Mouse (Mus musculus) hematopoietic stem cell, adult 5-6 weeks (primary cell): ENCODE measurements around the gene Galnt12. TPM values are rescaled to one million over a fixed set of nuclear protein-coding genes. Genes with fewer than 3 reads are reported as not detected.

Source experiments
- ATAC-seq, 2 experiments: fragments of 125-278 bp in 1 of 2; replicated peaks in 1 of 2; 2 replicates each; pipeline ENCODE4 v1.8.0; 2016 to 2017; ENCODE audit warnings: inconsistent platforms in 2 of 2, mild to moderate bottlenecking in 2 of 2, moderate number of reproducible peaks in 2 of 2, low read depth in 1 of 2, moderate TSS enrichment in 1 of 2; ENCODE audit not compliant: low FRiP score in 2 of 2, poor library complexity in 2 of 2, severe bottlenecking in 2 of 2, insufficient read depth in 1 of 2, low TSS enrichment in 1 of 2
- total RNA-seq: library from RNA; stranded (forward); fragments of 172-1452, 232-1000 nt; gene quantifications from 2 replicates; pipeline ENCODE4 v1.2.3, GENCODE M21; 2017

Galnt12 gene
- total RNA-seq, 1 experiment from 2014 or later, result 17.6 TPM

- no peak for ATAC-seq
Observed at GRCm38 (mm10) chr4:47083824-47084223, 7.9 kb upstream of the Galnt12 start.

GRCm38 (mm10) chr4:47088671-47089070, 3.0 kb upstream of the Galnt12 start:
- ATAC-seq, result no peak

GRCm38 (mm10) chr4:47092387-47093021, 795 bp downstream of the Galnt12 start:
- peak; percentile 18 to 26; a peak in 1 of 4 replicates for ATAC-seq

- ATAC-seq, result no peak
Observed at GRCm38 (mm10) chr4:47093161-47093560, 1.5 kb downstream of the Galnt12 start.

- no peak for ATAC-seq
Observed at GRCm38 (mm10) chr4:47093647-47094046, 1.9 kb downstream of the Galnt12 start.

- no peak for ATAC-seq
Observed at GRCm38 (mm10) chr4:47103561-47103960, 11.9 kb downstream of the Galnt12 start.

GRCm38 (mm10) chr4:47111885-47112284, 20.2 kb downstream of the Galnt12 start:
- ATAC-seq, result no peak

GRCm38 (mm10) chr4:47112560-47112959, 20.9 kb downstream of the Galnt12 start:
- ATAC-seq, result no peak

- ATAC-seq, result no peak
Observed at GRCm38 (mm10) chr4:47122051-47122706, 30.5 kb downstream of the Galnt12 start.

GRCm38 (mm10) chr4:47124140-47124711, 32.5 kb downstream of the Galnt12 start:
- ATAC-seq, result no peak

GRCm38 (mm10) chr4:47128515-47128914, 36.8 kb downstream of the Galnt12 start:
- ATAC-seq, result no peak

- ATAC-seq, result no peak
Observed at GRCm38 (mm10) chr4:47129572-47129971, 37.9 kb downstream of the Galnt12 start.

GRCm38 (mm10) chr4:47130111-47131050, 38.7 kb downstream of the Galnt12 start:
- no peak for ATAC-seq

GRCm38 (mm10) chr4:47131931-47132330, 40.2 kb downstream of the Galnt12 start:
- no peak for ATAC-seq

GRCm38 (mm10) chr4:47132413-47132812, 40.7 kb downstream of the Galnt12 start:
- no peak for ATAC-seq

- peak; percentile 25 to 56; a peak in 2 of 4 replicates for ATAC-seq
Observed at GRCm38 (mm10) chr4:47136699-47137101, 45.0 kb downstream of the Galnt12 start.

GRCm38 (mm10) chr4:47137479-47137878, 45.8 kb downstream of the Galnt12 start:
- ATAC-seq, result no peak

- ATAC-seq, result no peak
Observed at GRCm38 (mm10) chr4:47138411-47138810, 46.7 kb downstream of the Galnt12 start.
